Mouse (Mus musculus) embryonic facial prominence, embryonic 13.5 days (tissue): ENCODE data around the gene Lmnb2. TPM values are rescaled to one million over a fixed set of nuclear protein-coding genes. Genes with fewer than 3 reads are reported as not detected.

Experiments
- ATAC-seq: fragments of 200-750 bp; cut with Nextera tagmentation; 2 replicates; pipeline ENCODE4 v1.8.0; 2017; ENCODE audit warnings: low read depth; ENCODE audit not compliant: insufficient number of reproducible peaks, insufficient read depth, low FRiP score, low TSS enrichment
- H3K27ac ChIP-seq: fragments of 300-500 bp; sonication (generic); 2 replicates; pipeline ENCODE4 v1.5.1; 2015; ENCODE audit warnings: moderate library complexity, mild to moderate bottlenecking, inconsistent platforms
- H3K27me3 ChIP-seq: fragments of 300-500 bp; sonication (generic); 2 replicates; pipeline ENCODE4 v1.6.1; 2015; ENCODE audit warnings: mild to moderate bottlenecking, inconsistent platforms
- H3K36me3 ChIP-seq: fragments of 300-500 bp; sonication (generic); 2 replicates; pipeline ENCODE4 v1.6.1; 2015; ENCODE audit warnings: mild to moderate bottlenecking, inconsistent platforms
- H3K4me1 ChIP-seq: fragments of 300-500 bp; sonication (generic); 2 replicates; pipeline ENCODE4 v1.6.1; 2015; ENCODE audit warnings: inconsistent platforms
- H3K4me2 ChIP-seq: fragments of 300-500 bp; sonication (generic); 2 replicates; pipeline ENCODE4 v1.6.1; 2015; ENCODE audit warnings: moderate library complexity, mild to moderate bottlenecking, inconsistent platforms
- H3K4me3 ChIP-seq: fragments of 300-500 bp; sonication (generic); 2 replicates; pipeline ENCODE4 v1.5.1; 2015; ENCODE audit warnings: mild to moderate bottlenecking, inconsistent platforms
- H3K9ac ChIP-seq: fragments of 300-500 bp; sonication (generic); 2 replicates; pipeline ENCODE4 v1.6.1; 2015; ENCODE audit warnings: mild to moderate bottlenecking, inconsistent platforms
- H3K9me3 ChIP-seq: fragments of 300-500 bp; sonication (generic); 2 replicates; pipeline ENCODE4 v1.6.1; 2016; ENCODE audit warnings: inconsistent platforms
- WGBS: fragments of 180-500 bp; shearing (Covaris S2); methylation state at CpG from one replicate; pipeline ENCODE4 v1.1.7; 2015; ENCODE audit warnings: mixed read lengths; 5-methylcytosine and 5-hydroxymethylcytosine counted together
- polyA plus RNA-seq: library from polyadenylated mRNA; unstranded; fragments of >200 nt; fragmentation: Nextera tagmentation; extraction: Ambion mirVana; gene quantifications from 2 replicates; pipeline ENCODE4 v1.2.1, GENCODE M21; 2015

The Lmnb2 gene
- polyA plus RNA-seq, 1 experiment from 2014 or later: 63.4 TPM

DNA sequence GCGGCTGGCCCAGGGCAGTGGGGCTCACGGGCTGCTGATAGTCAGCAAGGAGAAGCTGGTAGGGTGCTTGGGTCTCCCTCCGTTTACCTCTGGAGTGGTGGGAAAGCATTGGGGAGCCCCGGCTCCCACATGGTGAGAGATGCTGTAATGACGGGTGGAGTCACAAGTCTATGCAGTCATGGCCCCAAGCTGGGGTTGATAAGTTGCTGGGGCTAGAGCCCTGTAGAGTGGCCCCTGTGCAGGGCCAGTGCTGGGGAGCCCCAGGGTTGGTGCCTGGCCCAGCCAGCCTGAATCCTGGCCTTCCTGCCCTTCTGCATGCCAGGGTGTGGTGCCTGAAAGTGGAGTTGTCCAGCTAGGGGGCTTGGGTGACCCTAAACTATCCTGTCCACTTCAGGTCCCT is 55.7 kb downstream of the Lmnb2 start:
- Histone ChIP-seq H3K4me3 (no peak overlapping the region), H3K36me3 (peaks cover 62% of the 10 kb centered on the region), H3K9ac (no peak overlapping the region), H3K4me2 (no peak overlapping the region), H3K4me1 (peaks cover 8% of the 10 kb centered on the region), H3K27ac (no peak overlapping the region), H3K9me3 (no peaks in the 10 kb centered on the region), H3K27me3 (no peaks in the 10 kb centered on the region)
- 91% methylated on average over 5 of the region's 5 CpGs for WGBS
- no peak for ATAC-seq

DNA sequence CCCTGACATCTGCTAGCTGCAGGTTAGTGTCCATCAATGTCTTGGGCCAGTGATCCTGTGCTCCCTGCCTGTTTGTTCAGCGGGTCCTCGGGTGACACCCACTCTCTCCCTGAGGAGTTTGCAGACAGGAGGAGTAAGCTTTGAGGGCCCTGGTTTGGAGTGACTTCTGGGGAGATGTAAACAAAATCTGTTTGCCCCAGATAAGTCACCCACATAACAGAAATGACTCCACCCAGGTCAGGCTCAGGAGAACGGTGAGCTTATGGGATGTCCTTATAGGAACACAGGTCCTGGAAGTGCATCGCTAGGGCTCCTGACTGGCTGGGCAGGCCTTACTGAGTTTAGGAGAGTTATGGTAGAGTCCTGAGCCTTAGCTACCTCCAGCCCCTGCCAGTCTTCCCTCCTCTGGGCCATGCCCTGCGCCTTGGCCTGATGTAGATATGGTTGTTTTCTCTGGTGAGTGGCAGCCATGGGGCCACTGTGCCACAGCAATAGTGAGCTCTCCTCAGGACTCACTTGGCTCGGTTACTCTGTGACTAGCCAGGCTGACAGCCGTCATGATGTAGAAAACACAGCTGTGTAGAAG is 59.6 kb downstream of the Lmnb2 start:
- Histone ChIP-seq H3K9me3 (no peaks in the 10 kb centered on the region), H3K27ac (no peak overlapping the region), H3K4me3 (no peak overlapping the region), H3K9ac (peak overlapping the region; percentile 92), H3K27me3 (no peaks in the 10 kb centered on the region), H3K36me3 (peaks cover 26% of the 10 kb centered on the region), H3K4me2 (no peak overlapping the region), H3K4me1 (peaks cover 37% of the 10 kb centered on the region)
- 82% methylated on average over 7 of the region's 7 CpGs for WGBS
- no peak for ATAC-seq

DNA sequence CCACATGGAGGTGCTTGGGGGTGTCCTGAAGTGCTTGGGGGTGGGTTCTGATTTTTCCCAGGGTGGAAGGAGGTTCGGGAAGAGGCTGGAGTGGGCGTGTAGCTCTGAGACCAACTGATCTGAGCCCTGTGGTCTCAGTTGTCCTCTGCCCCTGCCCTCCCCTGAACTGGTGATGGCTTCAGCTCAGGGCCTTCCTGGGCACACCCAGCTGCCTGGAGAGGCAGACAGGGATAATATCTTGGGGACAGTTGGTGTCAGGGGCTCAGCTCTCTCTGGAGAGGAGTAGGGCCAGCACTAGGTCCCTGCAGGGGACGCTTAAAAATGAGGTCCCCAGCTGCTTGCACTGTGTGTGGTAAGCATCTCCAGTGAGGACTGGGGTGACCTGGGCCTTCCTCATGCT is 60.2 kb downstream of the Lmnb2 start:
- 42% methylated on average over 3 of the region's 3 CpGs for WGBS
- peaks cover 40% of the 10 kb centered on the region for H3K4me1 ChIP-seq
- H3K27me3 ChIP-seq: no peaks in the 10 kb centered on the region
- peak overlapping the region; percentile 96 for H3K4me2 ChIP-seq
- H3K36me3 ChIP-seq: peaks cover 26% of the 10 kb centered on the region
- no peak overlapping the region for H3K4me3 ChIP-seq
- H3K27ac ChIP-seq: peak overlapping the region; percentile 60; the same call in 1 of the 2 replicates
- H3K9me3 ChIP-seq: no peaks in the 10 kb centered on the region
- no peak for ATAC-seq
- H3K9ac ChIP-seq: peak overlapping the region; percentile 92

DNA sequence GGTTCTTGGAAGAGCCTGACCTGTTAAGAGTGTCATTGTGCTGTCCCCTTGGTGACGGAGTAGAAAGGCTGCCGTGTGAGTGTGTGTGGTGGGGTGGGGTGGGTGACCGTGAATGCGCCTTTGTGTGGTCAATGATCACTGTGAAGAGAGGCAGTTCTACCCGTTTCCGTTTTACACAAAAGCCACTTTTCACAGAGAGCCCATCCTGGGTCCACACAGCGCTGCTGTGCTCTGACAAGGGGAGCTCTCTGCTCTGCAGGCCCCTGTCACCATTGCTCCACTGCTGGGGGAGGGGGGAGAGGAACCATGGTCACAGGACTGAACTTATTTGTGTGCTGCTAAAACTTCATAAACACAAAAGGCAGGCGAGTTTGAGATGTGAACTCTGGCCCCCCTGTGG is 60.7 kb downstream of the Lmnb2 start:
- Histone ChIP-seq H3K4me3 (no peak overlapping the region), H3K9ac (peak overlapping the region; percentile 92), H3K4me1 (peaks cover 40% of the 10 kb centered on the region), H3K36me3 (peaks cover 24% of the 10 kb centered on the region), H3K4me2 (peak overlapping the region; percentile 96), H3K27me3 (no peaks in the 10 kb centered on the region), H3K27ac (peak overlapping the region; percentile 60; the same call in 1 of the 2 replicates), H3K9me3 (no peaks in the 10 kb centered on the region)
- WGBS: 34% methylated on average over 8 of the region's 8 CpGs
- no peak for ATAC-seq

DNA sequence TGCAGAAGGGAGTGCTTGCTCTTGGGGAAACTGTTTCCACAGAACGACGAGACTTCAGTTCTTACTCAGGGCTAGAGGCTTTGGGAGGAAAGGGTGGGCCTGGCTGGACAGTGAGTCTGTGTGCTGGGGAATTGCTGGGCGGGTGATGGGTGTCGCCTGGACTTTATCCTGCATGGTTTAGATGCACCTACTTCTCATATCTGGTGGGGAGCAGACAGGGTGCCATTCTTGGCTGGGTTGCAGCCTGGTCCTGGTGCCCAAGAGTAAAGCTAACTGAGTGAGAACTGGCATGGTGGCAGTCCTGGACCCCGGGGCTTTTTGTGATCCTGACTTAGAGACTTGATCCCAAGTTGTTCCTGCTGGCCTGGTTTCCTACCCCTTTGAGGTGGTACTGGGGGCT is 61.1 kb downstream of the Lmnb2 start:
- H3K9ac ChIP-seq: peak overlapping the region; percentile 92
- H3K4me3 ChIP-seq: no peak overlapping the region
- no peaks in the 10 kb centered on the region for H3K27me3 ChIP-seq
- peaks cover 24% of the 10 kb centered on the region for H3K36me3 ChIP-seq
- ATAC-seq: no peak
- peak overlapping the region; percentile 60; the same call in 1 of the 2 replicates for H3K27ac ChIP-seq
- H3K9me3 ChIP-seq: no peaks in the 10 kb centered on the region
- peak overlapping the region; percentile 96; the same call in 1 of the 2 replicates for H3K4me2 ChIP-seq
- WGBS: 66% methylated on average over 5 of the region's 5 CpGs
- peaks cover 40% of the 10 kb centered on the region for H3K4me1 ChIP-seq

DNA sequence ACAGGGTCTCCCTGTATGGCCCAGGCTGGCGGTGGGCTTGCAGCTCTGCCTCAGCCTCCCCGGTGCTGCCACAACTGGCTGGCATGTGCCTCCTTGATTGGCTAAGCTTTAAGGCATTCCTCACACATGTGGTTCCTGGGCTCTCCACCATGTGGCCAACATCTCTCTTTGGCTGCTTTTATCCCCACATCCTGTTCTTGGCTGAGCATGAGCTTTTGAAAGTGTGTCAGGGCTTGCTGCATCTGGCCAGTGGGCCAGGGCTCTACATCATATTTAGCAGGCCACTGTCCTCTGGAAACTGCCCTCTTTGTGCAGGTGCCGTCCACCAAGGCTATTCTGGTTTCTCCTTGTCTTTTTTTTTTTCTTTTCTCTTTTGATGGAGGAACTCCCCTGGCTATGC is 61.8 kb downstream of the Lmnb2 start:
- H3K9ac ChIP-seq: peak overlapping the region; percentile 92
- H3K27ac ChIP-seq: peak overlapping the region; percentile 33; the same call in 1 of the 2 replicates
- H3K36me3 ChIP-seq: peaks cover 24% of the 10 kb centered on the region
- WGBS: 47% methylated on average over 3 of the region's 3 CpGs
- no peak for ATAC-seq
- peak overlapping the region; percentile 93 for H3K4me3 ChIP-seq
- peak overlapping the region; percentile 96 for H3K4me2 ChIP-seq
- no peaks in the 10 kb centered on the region for H3K27me3 ChIP-seq
- H3K9me3 ChIP-seq: no peaks in the 10 kb centered on the region
- H3K4me1 ChIP-seq: peaks cover 40% of the 10 kb centered on the region

DNA sequence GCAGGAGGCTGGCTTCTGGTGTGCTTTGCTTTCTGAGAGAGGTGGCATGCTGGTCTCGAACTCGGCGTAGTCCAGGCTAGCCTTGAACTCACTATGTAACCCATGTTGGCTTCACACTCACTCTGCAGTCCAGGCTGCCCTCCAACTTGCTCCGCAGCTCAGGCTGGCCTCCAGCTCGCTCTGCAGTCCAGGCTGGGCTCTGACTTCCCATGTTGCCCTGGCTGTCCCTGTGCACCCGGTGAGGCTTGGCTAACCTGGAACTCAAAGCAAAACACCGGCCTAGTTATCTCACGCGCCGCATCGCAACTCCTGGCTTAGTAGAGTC is 62.3 kb downstream of the Lmnb2 start:
- H3K4me2 ChIP-seq: peak overlapping the region; percentile 96
- H3K27me3 ChIP-seq: no peaks in the 10 kb centered on the region
- 17% methylated on average over 11 of the region's 11 CpGs for WGBS
- H3K36me3 ChIP-seq: peaks cover 26% of the 10 kb centered on the region
- H3K9ac ChIP-seq: peak overlapping the region; percentile 92
- H3K27ac ChIP-seq: peak overlapping the region; percentile 33; the same call in 1 of the 2 replicates
- H3K9me3 ChIP-seq: no peaks in the 10 kb centered on the region
- peaks cover 40% of the 10 kb centered on the region for H3K4me1 ChIP-seq
- no peak for ATAC-seq
- H3K4me3 ChIP-seq: peak overlapping the region; percentile 93

DNA sequence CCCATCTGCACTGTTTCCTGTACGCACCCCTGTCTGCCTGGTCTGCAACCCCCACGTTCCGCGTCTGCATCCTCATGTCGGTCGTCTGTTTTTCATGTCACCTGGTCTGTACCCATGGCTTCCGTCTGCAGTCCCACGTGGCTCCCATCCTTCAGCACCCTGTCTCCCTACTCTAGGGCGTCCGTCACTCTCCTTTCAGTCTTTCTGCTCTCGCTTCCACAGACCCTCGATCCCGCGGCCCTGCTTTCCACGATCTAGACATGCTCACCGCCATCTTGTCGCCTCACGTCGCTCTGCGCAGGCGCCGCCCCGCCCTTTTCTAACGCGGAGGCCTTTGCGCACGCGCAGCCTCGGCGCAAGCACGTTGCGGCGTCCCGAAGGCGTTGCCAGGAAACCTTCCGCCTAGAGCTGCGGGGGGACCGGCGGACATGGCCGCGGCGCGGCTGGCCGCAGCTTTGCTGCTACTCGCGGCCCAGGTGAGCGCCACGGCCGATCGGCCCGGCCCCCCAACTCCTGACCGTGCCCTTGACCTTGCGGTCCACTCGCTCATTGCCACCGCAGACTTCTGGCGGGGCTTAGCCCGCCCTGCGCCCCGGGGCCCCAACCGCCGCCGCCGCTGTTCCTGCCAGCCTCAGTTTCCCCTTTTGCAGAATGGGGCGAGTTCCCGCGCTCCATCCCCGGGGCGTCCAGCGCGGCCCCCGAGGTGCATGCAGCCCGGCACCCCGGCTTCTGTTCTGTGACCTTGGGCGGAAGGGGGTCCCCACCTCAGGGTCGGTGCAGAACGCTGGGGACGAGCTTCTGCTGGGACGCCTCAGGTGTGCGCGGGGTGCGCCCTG is 62.9 kb downstream of the Lmnb2 start, which contains the start of the genes Lsm7 and Sppl2b:
Lsm7 (minus strand) TSS at position 297 of the 836 bp plus-strand sequence.
Sppl2b (plus strand) TSS at position 363 of the 836 bp plus-strand sequence.
- Histone ChIP-seq H3K36me3 (peaks cover 26% of the 10 kb centered on the region), H3K27me3 (no peaks in the 10 kb centered on the region), H3K4me1 (peaks cover 40% of the 10 kb centered on the region), H3K4me2 (peak within 1 kb of the TSS; percentile 96), H3K4me3 (peak within 1 kb of the TSS; percentile 93), H3K27ac (peak within 1 kb of the TSS; percentile 80), H3K9me3 (no peaks in the 10 kb centered on the region), H3K9ac (peak within 1 kb of the TSS; percentile 92)
- under 1% methylated on average over 81 of the region's 81 CpGs for WGBS
- ATAC-seq: peak; percentile 56; the same call in 1 of the 2 replicates

Other genes with a start within 250 kb of the Lmnb2 start
- 78.3 and 86.3 TPM in 2 replicates for gene Mknk2, start 240.1 kb downstream of the Lmnb2 start, polyA plus RNA-seq
- gene Mob3a, start 216.3 kb downstream of the Lmnb2 start, polyA plus RNA-seq: 45.8 and 46.3 TPM in 2 replicates
- gene Izumo4, start 216.1 kb downstream of the Lmnb2 start, polyA plus RNA-seq: 24.0 and 29.2 TPM in 2 replicates
- 73.3 and 73.5 TPM in 2 replicates for gene Ap3d1, start 176.0 kb downstream of the Lmnb2 start, polyA plus RNA-seq
- 17.9 and 18.5 TPM in 2 replicates for gene Dot1l, start 163.0 kb downstream of the Lmnb2 start, polyA plus RNA-seq
- 75.6 and 78.9 TPM in 2 replicates for gene Sf3a2, start 120.0 kb downstream of the Lmnb2 start, polyA plus RNA-seq
- 118 and 125 TPM in 2 replicates for gene Plekhj1, start 119.6 kb downstream of the Lmnb2 start, polyA plus RNA-seq
- not detected in 2 replicates for gene Amh, start 113.0 kb downstream of the Lmnb2 start, polyA plus RNA-seq
- 0.76 and 2.2 TPM in 2 replicates for gene Jsrp1, start 104.7 kb downstream of the Lmnb2 start, polyA plus RNA-seq
- gene Oaz1, start 91.6 kb downstream of the Lmnb2 start, polyA plus RNA-seq: 1,868 and 1,916 TPM in 2 replicates
- 1.9 and 2.0 TPM in 2 replicates for gene Lingo3, start 74.2 kb downstream of the Lmnb2 start, polyA plus RNA-seq
- gene Lsm7, start 63.0 kb downstream of the Lmnb2 start, polyA plus RNA-seq: 313 and 339 TPM in 2 replicates
- 49.3 and 54.5 TPM in 2 replicates for gene Sppl2b, start 63.0 kb downstream of the Lmnb2 start, polyA plus RNA-seq
- not detected in 2 replicates for gene Tmprss9, start 46.4 kb downstream of the Lmnb2 start, polyA plus RNA-seq
- gene Timm13, start 17.3 kb downstream of the Lmnb2 start, polyA plus RNA-seq: 317 and 358 TPM in 2 replicates
- 29.0 and 29.9 TPM in 2 replicates for gene Gadd45b, start 11.8 kb upstream of the Lmnb2 start, polyA plus RNA-seq
- gene Gng7, start 96.7 kb upstream of the Lmnb2 start, polyA plus RNA-seq: 11.3 and 13.1 TPM in 2 replicates
- gene Diras1, start 107.4 kb upstream of the Lmnb2 start, polyA plus RNA-seq: 0.80 and 1.0 TPM in 2 replicates
- gene Slc39a3, start 119.2 kb upstream of the Lmnb2 start, polyA plus RNA-seq: 22.6 and 22.7 TPM in 2 replicates
- 218 and 222 TPM in 2 replicates for gene Sgta, start 141.9 kb upstream of the Lmnb2 start, polyA plus RNA-seq
- 58.2 and 60.9 TPM in 2 replicates for gene Thop1, start 151.8 kb upstream of the Lmnb2 start, polyA plus RNA-seq
- gene Creb3l3, start 180.6 kb upstream of the Lmnb2 start, polyA plus RNA-seq: 0.53 and 1.5 TPM in 2 replicates
- gene Map2k2, start 187.7 kb upstream of the Lmnb2 start, polyA plus RNA-seq: 196 and 213 TPM in 2 replicates
- 27.0 and 27.9 TPM in 2 replicates for gene Zbtb7a, start 217.0 kb upstream of the Lmnb2 start, polyA plus RNA-seq
- gene Pias4, start 249.7 kb upstream of the Lmnb2 start, polyA plus RNA-seq: 58.1 and 60.9 TPM in 2 replicates